Mouse (Mus musculus): Measurements from ENCODE around the gene Gm45062. TPM values are rescaled to one million over a fixed set of nuclear protein-coding genes. Genes with fewer than 3 reads are reported as not detected.

The Gm45062 gene
- polyA plus RNA-seq, 1 experiment: not detected

- no peaks in the 10 kb centered on the region for H3K36me3 ChIP-seq (replicated peaks; ENCODE audit: low read length)
- no peak overlapping the region for H3K4me3 ChIP-seq (replicated peaks)
- TF ChIP-seq FLI1 (IDR thresholded peaks at IDR 0.05; ENCODE audit: low read length) (no peak), GATA1 (IDR thresholded peaks at IDR 0.05; ENCODE audit: borderline replicate concordance, low read length) (no peak)
- H3K9me3 ChIP-seq: no peaks in the 10 kb centered on the region
- H3K4me1 ChIP-seq: no peaks in the 10 kb centered on the region
- H3K27me3 ChIP-seq (replicated peaks): peaks cover 2% of the 10 kb centered on the region
These were observed 215.6 kb downstream of the Gm45062 start for GRCm38 (mm10) chr6:8474820-8475219.

GRCm38 (mm10) chr6:8479176-8479575 is 219.9 kb downstream of the Gm45062 start:
- Histone ChIP-seq H3K27me3 (replicated peaks) (no peaks in the 10 kb centered on the region), H3K4me1 (no peaks in the 10 kb centered on the region), H3K36me3 (replicated peaks; ENCODE audit: low read length) (no peaks in the 10 kb centered on the region), H3K4me3 (replicated peaks) (no peak overlapping the region), H3K9me3 (no peaks in the 10 kb centered on the region)
- TF ChIP-seq GATA1 (IDR thresholded peaks at IDR 0.05; ENCODE audit: borderline replicate concordance, low read length) (no peak), FLI1 (IDR thresholded peaks at IDR 0.05; ENCODE audit: low read length) (no peak)

GRCm38 (mm10) chr6:8484437-8485275 is 225.4 kb downstream of the Gm45062 start:
- Histone ChIP-seq H3K9me3 (no peaks in the 10 kb centered on the region), H3K27me3 (replicated peaks) (no peaks in the 10 kb centered on the region), H3K36me3 (replicated peaks; ENCODE audit: low read length) (no peaks in the 10 kb centered on the region), H3K4me1 (peaks cover 4% of the 10 kb centered on the region; the same call in 1 of the 2 replicates), H3K4me3 (replicated peaks) (no peak overlapping the region)
- TF ChIP-seq GATA1 (IDR thresholded peaks at IDR 0.05; ENCODE audit: borderline replicate concordance, low read length) (no peak), FLI1 (IDR thresholded peaks at IDR 0.05; ENCODE audit: low read length) (no peak)

- H3K36me3 ChIP-seq (replicated peaks; ENCODE audit: low read length): no peaks in the 10 kb centered on the region
- H3K4me1 ChIP-seq: peaks cover 4% of the 10 kb centered on the region; the same call in 1 of the 2 replicates
- no peak overlapping the region for H3K4me3 ChIP-seq (replicated peaks)
- H3K27me3 ChIP-seq (replicated peaks): no peaks in the 10 kb centered on the region
- H3K9me3 ChIP-seq: no peaks in the 10 kb centered on the region
- TF ChIP-seq GATA1 (IDR thresholded peaks at IDR 0.05; ENCODE audit: borderline replicate concordance, low read length) (no peak), FLI1 (IDR thresholded peaks at IDR 0.05; ENCODE audit: low read length) (no peak)
These were observed 226.3 kb downstream of the Gm45062 start for GRCm38 (mm10) chr6:8485414-8486175.

GRCm38 (mm10) chr6:8486391-8487043 is 227.3 kb downstream of the Gm45062 start:
- no peak overlapping the region for H3K4me3 ChIP-seq (replicated peaks)
- H3K27me3 ChIP-seq (replicated peaks): no peaks in the 10 kb centered on the region
- TF ChIP-seq FLI1 (IDR thresholded peaks at IDR 0.05; ENCODE audit: low read length) (no peak), GATA1 (IDR thresholded peaks at IDR 0.05; ENCODE audit: borderline replicate concordance, low read length) (no peak)
- no peaks in the 10 kb centered on the region for H3K36me3 ChIP-seq (replicated peaks; ENCODE audit: low read length)
- H3K4me1 ChIP-seq: peaks cover 4% of the 10 kb centered on the region; the same call in 1 of the 2 replicates
- no peaks in the 10 kb centered on the region for H3K9me3 ChIP-seq

GRCm38 (mm10) chr6:8487044-8487853 is 228.0 kb downstream of the Gm45062 start:
- Histone ChIP-seq H3K4me3 (replicated peaks) (no peak overlapping the region), H3K27me3 (replicated peaks) (no peaks in the 10 kb centered on the region), H3K9me3 (no peaks in the 10 kb centered on the region), H3K4me1 (peaks cover 4% of the 10 kb centered on the region; the same call in 1 of the 2 replicates), H3K36me3 (replicated peaks; ENCODE audit: low read length) (no peaks in the 10 kb centered on the region)
- TF ChIP-seq FLI1 (IDR thresholded peaks at IDR 0.05; ENCODE audit: low read length) (no peak), GATA1 (IDR thresholded peaks at IDR 0.05; ENCODE audit: borderline replicate concordance, low read length) (no peak)

GRCm38 (mm10) chr6:8488249-8488648 is 229.0 kb downstream of the Gm45062 start:
- H3K4me3 ChIP-seq (replicated peaks): no peak overlapping the region
- TF ChIP-seq FLI1 (IDR thresholded peaks at IDR 0.05; ENCODE audit: low read length): no peak
- H3K4me1 ChIP-seq: peaks cover 4% of the 10 kb centered on the region; the same call in 1 of the 2 replicates
- H3K9me3 ChIP-seq: no peaks in the 10 kb centered on the region
- no peaks in the 10 kb centered on the region for H3K36me3 ChIP-seq (replicated peaks; ENCODE audit: low read length)
- no peaks in the 10 kb centered on the region for H3K27me3 ChIP-seq (replicated peaks)

GRCm38 (mm10) chr6:8489266-8489665 is 230.0 kb downstream of the Gm45062 start:
- Histone ChIP-seq H3K36me3 (replicated peaks; ENCODE audit: low read length) (no peaks in the 10 kb centered on the region), H3K9me3 (no peaks in the 10 kb centered on the region), H3K4me3 (replicated peaks) (no peak overlapping the region), H3K4me1 (peaks cover 4% of the 10 kb centered on the region; the same call in 1 of the 2 replicates), H3K27me3 (replicated peaks) (no peaks in the 10 kb centered on the region)
- TF ChIP-seq FLI1 (IDR thresholded peaks at IDR 0.05; ENCODE audit: low read length) (no peak), GATA1 (IDR thresholded peaks at IDR 0.05; ENCODE audit: borderline replicate concordance, low read length) (no peak)

Data from megakaryocyte, embryonic 14.5 days (primary cell).